Mouse (Mus musculus) lung, adult 18-20 months (tissue): ENCODE results near the gene Tenm3.

Experiments used
- DNase-seq, 2 experiments: peaks; one replicate each; pipeline ENCODE4 v3.0.0; 2022; ENCODE audit warnings: mixed read lengths in 2 of 2

Gene Tenm3

GRCm38 (mm10) chr8:48809104-48809503 is 34.6 kb downstream of the Tenm3 start:
- no peak for DNase-seq

DNA sequence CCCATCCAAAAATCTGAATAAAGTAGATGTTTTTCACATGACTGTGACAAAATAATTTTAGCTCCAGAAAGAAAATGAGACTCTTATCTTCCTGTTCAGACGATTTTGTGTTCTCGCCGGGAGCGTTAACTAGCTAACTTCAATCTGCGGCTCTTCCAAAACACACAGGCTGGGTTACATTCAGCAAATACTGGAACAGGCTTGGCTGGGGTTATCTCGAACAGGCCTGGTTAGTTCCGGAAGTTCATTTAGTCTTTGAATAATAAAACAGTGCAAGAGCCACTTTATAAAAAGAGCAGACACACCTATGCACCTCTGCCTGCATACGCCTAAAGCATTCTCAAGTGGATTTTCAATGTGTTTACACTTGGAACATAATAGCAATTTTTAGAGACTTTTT is 40.7 kb downstream of the Tenm3 start:
- DNase-seq: no peak

DNA sequence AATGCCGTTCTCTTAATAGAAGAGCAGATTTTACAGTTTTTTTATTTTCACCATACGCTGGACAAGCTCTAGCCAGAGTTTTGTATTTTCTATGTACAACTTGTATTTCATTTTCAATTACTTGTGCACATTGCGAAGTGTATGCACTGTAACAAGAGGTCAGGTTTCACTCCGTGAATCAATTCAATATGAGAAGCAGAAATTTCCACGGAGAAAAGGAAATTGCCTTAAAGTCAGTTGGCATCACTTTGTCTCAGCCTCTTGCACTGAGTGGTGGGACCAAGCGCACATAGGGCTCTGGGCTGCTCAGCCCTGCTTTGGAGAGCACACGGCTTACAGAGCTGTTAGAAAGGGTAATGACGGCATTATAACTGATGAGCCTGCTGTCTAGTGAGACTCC is 41.5 kb downstream of the Tenm3 start:
- DNase-seq: no peak

GRCm38 (mm10) chr8:48797955-48798359 is 45.8 kb downstream of the Tenm3 start:
- no peak for DNase-seq

DNA sequence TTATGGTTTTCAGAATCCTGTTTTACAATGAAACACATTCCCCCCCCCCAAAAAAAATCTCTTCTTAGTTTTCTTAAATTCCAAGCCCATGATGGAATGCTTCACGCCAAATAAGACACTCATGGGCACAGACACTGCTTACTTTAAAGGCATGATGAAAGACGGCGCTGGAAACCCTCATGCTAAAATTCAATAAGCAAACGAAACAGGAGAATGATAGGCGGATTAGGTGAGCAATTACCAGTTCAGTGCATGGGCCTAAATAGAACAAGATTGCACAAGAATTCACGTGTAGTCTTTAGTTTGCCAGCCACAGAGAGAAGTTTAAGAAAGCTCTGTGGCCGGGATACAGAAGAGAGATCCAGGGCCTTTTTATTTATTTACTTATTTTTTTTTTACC is 49.5 kb downstream of the Tenm3 start:
- no peak for DNase-seq

DNA sequence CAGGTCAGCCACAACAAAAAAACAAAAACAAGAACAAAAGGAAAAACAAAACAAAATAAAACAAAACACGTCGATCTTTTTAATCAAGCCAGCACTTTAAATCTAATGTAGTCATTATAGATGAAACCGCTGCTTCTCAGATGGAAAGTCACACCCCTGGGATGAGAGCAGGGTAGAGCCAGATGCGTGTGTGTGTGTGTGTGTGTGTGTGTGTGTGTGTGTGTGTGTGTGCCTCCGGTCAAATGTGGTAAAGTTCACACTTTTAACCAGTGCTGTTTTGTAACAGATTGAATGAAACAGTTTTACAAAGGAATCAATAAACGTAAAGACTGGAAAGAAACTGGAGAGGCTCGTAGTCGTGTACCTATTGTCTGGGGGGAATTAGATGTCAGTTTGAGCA is 50.0 kb downstream of the Tenm3 start:
- DNase-seq: no peak

GRCm38 (mm10) chr8:48792587-48793326 is 51.0 kb downstream of the Tenm3 start:
- DNase-seq: no peak

GRCm38 (mm10) chr8:48783308-48783707 is 60.4 kb downstream of the Tenm3 start:
- no peak for DNase-seq

- DNase-seq: no peak
Observed at GRCm38 (mm10) chr8:48780628-48781027, 63.1 kb downstream of the Tenm3 start.

DNA sequence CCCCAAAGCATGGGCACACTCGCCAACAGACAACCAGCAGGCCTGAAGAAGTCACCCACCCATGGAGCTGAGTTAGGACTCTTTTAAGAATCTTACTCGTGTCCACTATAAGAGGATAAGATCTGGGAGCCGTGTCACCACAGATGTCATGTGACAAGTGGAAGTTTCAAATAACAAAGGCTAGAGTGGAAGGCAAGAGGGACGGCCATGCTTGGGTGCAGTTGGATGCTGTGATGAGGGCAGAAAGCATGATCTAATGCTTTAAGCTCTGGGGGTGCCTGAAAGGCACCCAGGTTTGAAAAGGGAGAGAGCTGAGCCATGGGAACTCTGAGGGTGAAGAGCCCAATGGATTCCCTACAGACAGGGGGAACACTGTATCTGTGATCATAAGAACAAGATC is 64.6 kb downstream of the Tenm3 start:
- DNase-seq: no peak

DNA sequence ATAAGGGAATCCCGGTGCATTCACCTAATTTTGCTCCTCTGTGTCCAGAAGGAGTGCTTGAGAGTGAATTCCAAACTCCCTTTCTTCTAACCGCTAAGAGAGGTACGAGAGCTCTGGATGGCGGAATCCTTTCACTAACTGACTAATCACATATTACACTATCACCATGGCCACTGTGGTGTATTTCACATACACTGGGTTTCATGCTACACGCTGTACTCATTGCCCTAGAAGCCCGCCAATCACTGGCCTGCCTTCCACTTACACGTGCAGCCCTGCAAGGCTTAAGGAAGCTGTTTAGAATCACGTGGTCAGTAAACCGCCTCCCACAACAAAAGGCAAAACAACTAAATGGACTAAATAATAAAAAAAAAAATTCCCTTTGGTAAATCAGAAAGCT is 67.7 kb downstream of the Tenm3 start:
- DNase-seq: no peak

- no peak for DNase-seq
Observed at GRCm38 (mm10) chr8:48775531-48776037, 68.2 kb downstream of the Tenm3 start.

GRCm38 (mm10) chr8:48774837-48775236 is 68.9 kb downstream of the Tenm3 start:
- no peak for DNase-seq

GRCm38 (mm10) chr8:48766545-48767234 is 77.1 kb downstream of the Tenm3 start:
- DNase-seq: no peak

- no peak for DNase-seq
Observed at GRCm38 (mm10) chr8:48765212-48765611, 78.5 kb downstream of the Tenm3 start.

DNA sequence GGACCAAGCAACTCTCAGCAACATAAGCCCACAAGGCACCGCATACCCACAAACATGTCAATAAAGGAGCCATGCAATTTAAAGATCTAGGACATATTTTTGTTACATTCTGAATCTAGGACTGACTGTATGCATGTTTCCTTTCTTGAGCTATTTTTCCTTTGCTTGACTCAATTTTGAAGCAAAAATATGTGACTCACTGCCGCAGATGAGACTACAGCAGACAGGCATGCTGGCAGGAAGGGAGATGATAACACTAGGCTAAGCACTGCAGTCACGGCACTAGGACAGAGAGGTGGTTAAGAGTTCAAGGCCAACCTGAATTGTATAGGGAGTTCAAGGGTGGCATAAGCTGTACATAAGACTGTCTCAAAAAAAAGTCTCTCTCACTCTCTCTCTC is 79.7 kb downstream of the Tenm3 start:
- no peak for DNase-seq

DNA sequence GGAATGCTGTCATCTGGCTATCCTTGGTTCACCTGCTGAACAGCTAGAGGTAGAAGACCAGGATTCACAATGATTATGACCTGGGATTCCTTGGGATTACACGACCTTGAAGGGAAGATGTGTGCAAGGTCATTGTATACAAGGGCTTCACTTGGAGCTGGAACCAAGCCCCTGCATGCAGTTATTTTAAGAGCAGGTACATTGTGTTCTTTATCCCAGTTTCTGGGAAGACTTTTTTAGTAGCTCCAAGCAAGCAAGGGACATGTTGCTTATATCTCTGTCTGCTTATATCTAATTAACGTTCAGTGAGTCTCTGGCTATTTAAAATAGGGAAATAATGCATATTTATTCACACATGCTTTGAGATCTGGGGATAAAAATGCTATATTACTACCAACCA is 86.9 kb downstream of the Tenm3 start:
- no peak for DNase-seq

DNA sequence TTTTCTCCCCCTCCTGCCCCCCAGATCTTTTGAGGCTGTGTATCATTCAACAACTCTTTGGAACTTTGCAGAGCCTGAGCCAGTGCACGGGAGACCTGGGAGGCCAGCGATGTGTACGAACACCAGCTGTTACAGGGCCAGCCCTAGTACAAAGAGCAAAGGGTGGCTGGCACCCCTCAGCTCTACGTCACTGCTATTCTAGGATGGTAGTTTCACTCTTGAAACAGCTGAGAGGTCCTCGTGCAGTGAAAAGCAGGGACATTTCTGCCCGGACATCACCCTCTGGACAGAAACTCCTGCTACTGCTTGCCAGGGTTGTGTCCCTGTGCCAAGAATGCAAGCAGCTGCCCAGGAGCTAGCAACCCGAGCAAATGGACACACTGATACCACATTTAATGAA is 88.3 kb downstream of the Tenm3 start:
- no peak for DNase-seq

DNA sequence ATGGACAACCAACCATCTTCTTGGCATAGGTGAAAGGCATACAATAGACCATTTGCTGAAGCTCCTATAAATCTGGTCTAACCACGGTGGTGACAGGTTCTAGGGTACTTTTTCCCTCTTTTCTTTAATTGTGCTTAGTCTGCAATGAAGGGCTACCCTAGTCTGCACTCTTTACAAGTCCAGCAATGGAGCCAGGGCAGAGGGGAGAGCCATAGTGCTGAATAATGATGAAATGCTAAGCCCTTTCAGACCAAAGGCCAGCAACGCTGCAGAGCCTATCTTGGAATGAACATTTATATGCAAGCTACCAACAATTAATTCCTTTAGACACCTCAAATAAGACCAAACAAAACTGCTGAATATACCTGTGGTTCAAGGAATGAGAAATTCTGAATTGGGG is 88.8 kb downstream of the Tenm3 start:
- DNase-seq: no peak

DNA sequence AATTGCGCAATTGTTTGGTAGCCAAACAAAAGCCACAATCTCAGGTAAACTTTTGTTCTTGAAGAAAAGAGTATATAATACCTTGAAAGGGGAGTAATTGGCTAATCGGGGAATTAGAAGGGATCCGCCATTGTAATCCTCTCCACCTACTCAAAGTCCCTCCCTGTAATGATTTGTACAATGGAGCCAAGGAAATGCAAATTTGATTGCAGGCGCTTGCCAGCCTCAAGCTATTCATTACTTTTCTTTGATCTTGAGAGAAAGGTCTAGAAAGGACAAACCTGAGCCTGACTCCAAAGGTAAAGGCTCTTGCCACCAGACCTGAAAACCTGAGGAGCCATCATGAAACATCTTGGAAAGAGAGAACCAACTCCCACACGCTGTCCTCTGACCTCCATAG is 91.8 kb downstream of the Tenm3 start:
- no peak for DNase-seq

- no peak for DNase-seq
Observed at GRCm38 (mm10) chr8:48748503-48749059, 95.2 kb downstream of the Tenm3 start.

DNA sequence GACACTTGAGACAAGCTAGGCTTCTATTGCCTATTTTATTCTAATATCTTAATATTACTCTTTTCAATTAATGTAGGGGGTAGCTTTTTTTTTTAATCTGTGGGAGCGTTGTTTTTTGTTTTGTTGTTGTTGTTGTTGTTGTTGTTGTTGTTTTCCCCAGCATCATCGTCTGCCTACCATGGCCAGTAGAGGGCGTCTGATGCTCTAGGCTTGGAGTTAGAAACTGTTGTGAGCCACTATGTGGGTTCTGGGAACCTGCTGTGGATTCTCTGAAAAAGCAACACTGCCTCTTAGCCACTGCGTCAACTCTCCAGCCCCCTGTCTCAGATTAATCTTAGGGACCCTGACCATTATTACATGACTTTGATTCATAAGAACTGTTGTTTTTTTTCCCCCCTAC is 99.8 kb downstream of the Tenm3 start:
- no peak for DNase-seq

DNA sequence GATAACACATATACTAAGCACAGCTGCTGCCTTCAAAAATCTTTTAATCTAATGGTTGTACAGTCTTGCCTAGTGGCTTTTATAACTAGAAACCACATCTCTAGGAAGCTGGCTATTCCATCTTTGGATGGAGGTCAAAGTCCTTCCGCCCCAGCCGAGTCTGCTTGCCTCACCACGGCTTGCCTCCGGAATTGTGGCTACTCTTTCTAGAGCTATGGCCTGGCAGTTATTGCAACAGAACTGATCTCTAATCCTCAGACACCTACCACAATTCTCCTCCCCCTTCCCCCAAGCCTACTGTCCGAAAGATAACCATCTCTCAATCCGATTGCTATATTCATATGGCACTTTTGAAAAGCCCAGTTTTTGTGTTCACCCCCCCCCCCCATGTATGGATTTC is 101.0 kb downstream of the Tenm3 start:
- no peak for DNase-seq

DNA sequence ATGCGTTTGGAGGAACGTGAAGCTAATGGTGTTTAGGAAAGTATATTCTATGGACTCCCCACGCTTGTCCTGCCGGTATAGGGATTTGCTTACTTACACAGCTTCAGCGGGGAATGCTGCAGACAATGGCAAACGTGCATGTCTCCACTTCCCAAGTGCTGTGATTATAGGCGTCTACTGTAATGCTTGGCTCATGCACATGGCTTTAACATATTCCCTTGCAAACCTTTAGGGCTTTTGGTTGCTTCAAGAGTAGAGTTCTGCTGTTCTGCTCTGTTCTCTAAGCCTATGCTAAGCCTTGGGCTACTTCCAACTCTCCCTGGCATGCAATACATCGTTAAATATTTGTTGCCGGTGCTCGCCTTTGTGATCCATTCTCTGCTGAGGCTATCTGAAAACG is 102.8 kb downstream of the Tenm3 start:
- no peak for DNase-seq
